Mouse (Mus musculus) midbrain, postnatal 0 days (tissue): ENCODE results near the gene Sdsl. TPM values are rescaled to one million over a fixed set of nuclear protein-coding genes. Genes with fewer than 3 reads are reported as not detected.

Experiments used
- ATAC-seq: fragments of 200-750 bp; cut with Nextera tagmentation; 2 replicates; pipeline ENCODE4 v1.8.0; 2017; ENCODE audit warnings: moderate number of reproducible peaks, mild to moderate bottlenecking, moderate TSS enrichment, moderate library complexity; ENCODE audit not compliant: low FRiP score
- DNase-seq: peaks from one replicate; pipeline ENCODE4 v3.0.0-alpha.2; 2015; ENCODE audit warnings: low spot score
- H3K27ac ChIP-seq: fragments of 300-500 bp; sonication (generic); 2 replicates; pipeline ENCODE4 v1.5.1; 2014; ENCODE audit warnings: low read depth, mild to moderate bottlenecking, low read length, mixed read lengths
- H3K27me3 ChIP-seq: fragments of 300-500 bp; sonication (generic); 2 replicates; pipeline ENCODE4 v1.6.1; 2014; ENCODE audit warnings: low read length, control low read depth, mixed read lengths; ENCODE audit not compliant: insufficient read depth
- H3K36me3 ChIP-seq: fragments of 300-500 bp; sonication (generic); 2 replicates; pipeline ENCODE4 v1.6.1; 2014; ENCODE audit warnings: low read length, control low read depth, mixed read lengths; ENCODE audit not compliant: insufficient read depth
- H3K4me1 ChIP-seq: fragments of 300-500 bp; sonication (generic); 2 replicates; pipeline ENCODE4 v1.6.1; 2014; ENCODE audit warnings: mild to moderate bottlenecking, control low read depth, antibody characterized with exemption, low read length, mixed read lengths; ENCODE audit not compliant: insufficient read depth
- H3K4me2 ChIP-seq: fragments of 300-500 bp; sonication (generic); 2 replicates; pipeline ENCODE4 v1.6.1; 2014; ENCODE audit warnings: low read depth, mild to moderate bottlenecking, low read length, mixed read lengths; ENCODE audit not compliant: poor library complexity, severe bottlenecking
- H3K4me3 ChIP-seq: fragments of 300-500 bp; sonication (generic); 2 replicates; pipeline ENCODE4 v1.5.1; 2014; ENCODE audit warnings: low read depth, mild to moderate bottlenecking, low read length, moderate library complexity
- H3K9ac ChIP-seq: fragments of 300-500 bp; sonication (generic); replicated peaks from 2 replicates; pipeline ENCODE4 v1.6.1; 2014; ENCODE audit warnings: mild to moderate bottlenecking, low read length, moderate library complexity, mixed read lengths; ENCODE audit not compliant: poor library complexity, severe bottlenecking
- H3K9me3 ChIP-seq: fragments of 300-500 bp; sonication (generic); 2 replicates; pipeline ENCODE4 v1.6.1; 2016; ENCODE audit warnings: low read length, control low read depth
- CTCF ChIP-seq: IDR thresholded peaks from 2 replicates; pipeline ENCODE4 v1.5.1; 2016; ENCODE audit warnings: antibody characterized with exemption, mild to moderate bottlenecking
- WGBS: fragments of 180-500 bp; shearing (Covaris S2); extraction: QIAGEN DNeasy Blood & Tissue Kit; methylation state at CpG from one replicate; pipeline ENCODE4 v1.1.7; 2014; 5-methylcytosine and 5-hydroxymethylcytosine counted together
- polyA plus RNA-seq: library from polyadenylated mRNA; unstranded; fragments of >200 nt; fragmentation: Nextera tagmentation; extraction: Ambion mirVana; gene quantifications from 2 replicates; pipeline ENCODE4 v1.2.1, GENCODE M21; 2015
- total RNA-seq: library from RNA; depleted of rRNA; stranded (reverse); fragments of >200 nt; gene quantifications from 2 replicates; pipeline ENCODE4 v1.2.3, GENCODE M21; 2014

The Sdsl gene
- total and polyA plus RNA-seq, 2 experiments from 2014 or later = 4.4 to 6.0 TPM

DNA sequence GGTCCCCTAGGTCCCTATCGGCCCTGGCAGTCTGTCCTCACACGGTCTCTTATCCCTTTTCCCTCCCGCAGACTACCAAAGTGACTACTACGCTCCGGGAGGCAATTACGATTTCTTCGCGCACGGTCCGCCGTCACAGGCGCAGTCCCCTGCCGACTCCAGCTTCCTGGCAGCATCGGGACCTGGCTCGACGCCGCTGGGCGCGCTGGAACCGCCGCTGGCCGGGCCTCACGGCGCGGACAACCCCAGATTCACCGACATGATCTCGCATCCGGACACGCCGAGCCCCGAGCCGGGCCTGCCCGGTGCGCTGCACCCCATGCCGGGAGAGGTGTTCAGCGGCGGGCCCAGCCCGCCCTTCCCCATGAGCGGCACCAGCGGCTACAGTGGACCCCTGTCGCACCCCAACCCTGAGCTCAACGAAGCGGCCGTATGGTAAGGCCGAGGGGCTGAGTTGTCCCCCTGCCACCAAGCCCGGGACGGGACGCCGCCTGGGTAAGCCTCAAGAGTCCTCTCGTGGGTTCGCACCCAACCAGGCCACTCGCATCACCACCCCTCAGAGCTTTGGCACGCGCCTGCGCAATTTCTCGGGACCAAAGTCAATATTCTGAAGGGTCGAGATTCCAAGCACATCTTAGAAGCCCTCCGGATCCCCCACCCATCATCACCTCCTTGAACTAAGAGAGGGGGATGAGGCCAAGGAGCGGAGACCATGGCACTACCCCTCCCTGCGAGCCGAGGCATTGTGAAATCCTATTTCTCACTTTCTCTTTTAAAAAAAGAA is 32.5 kb downstream of the Sdsl start:
- Histone ChIP-seq H3K36me3 (no peaks in the 10 kb centered on the region), H3K9me3 (no peaks in the 10 kb centered on the region), H3K9ac (peak overlapping the region; percentile 73), H3K4me3 (peak overlapping the region; percentile 37), H3K27ac (peak overlapping the region; percentile 80), H3K4me2 (peak overlapping the region; percentile 54), H3K27me3 (peaks cover 13% of the 10 kb centered on the region), H3K4me1 (no peaks in the 10 kb centered on the region; the same call in 1 of the 2 replicates)
- 5% methylated on average over 61 of the region's 61 CpGs for WGBS
- ATAC-seq (no peak), DNase-seq (no peak)
- no peak for TF ChIP-seq CTCF

DNA sequence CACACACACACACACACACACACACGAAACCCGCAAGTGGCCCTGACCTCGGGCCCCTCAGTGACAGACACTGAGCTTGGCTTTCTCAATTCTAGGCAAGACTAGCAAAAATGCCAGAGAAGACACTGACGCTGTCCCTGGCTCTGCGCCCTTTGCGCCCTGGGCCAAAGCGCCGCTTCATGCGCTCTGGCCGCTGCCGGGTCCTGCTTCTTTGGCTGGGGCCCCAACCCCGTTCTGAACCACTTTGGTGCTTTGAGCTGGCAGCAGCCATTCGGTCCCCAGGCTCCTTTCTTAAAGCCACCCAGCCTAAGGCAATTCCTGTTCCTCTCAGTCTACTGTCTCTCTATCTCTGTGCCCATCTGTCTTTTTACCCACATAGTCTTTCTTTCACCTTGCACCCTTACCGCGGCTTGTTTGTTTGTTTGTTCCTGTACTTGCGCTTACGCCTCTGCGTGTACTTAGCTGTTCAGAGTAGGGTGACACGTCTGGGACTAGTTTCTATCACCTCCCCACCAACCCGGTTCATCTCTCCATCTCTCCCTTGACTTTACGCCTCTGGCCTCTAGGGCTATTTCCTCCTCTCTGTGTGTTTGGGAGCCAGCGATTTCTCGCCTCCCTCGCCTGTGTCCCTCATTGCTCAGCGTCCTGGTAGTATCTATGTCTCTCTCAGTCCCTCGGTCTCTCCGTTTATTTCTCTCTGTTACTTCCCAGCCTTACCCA is 33.5 kb downstream of the Sdsl start:
- Histone ChIP-seq H3K27ac (peak overlapping the region; percentile 80), H3K4me3 (peak overlapping the region; percentile 37), H3K9ac (peak overlapping the region; percentile 73), H3K9me3 (no peaks in the 10 kb centered on the region), H3K4me2 (peak overlapping the region; percentile 54), H3K4me1 (no peaks in the 10 kb centered on the region; the same call in 1 of the 2 replicates), H3K27me3 (peaks cover 21% of the 10 kb centered on the region), H3K36me3 (no peaks in the 10 kb centered on the region)
- DNase-seq = peak; percentile 65
- 6% methylated on average over 26 of the region's 27 CpGs for WGBS
- ATAC-seq = no peak
- TF ChIP-seq CTCF = peak; percentile 6; the same call in 1 of the 2 replicates

DNA sequence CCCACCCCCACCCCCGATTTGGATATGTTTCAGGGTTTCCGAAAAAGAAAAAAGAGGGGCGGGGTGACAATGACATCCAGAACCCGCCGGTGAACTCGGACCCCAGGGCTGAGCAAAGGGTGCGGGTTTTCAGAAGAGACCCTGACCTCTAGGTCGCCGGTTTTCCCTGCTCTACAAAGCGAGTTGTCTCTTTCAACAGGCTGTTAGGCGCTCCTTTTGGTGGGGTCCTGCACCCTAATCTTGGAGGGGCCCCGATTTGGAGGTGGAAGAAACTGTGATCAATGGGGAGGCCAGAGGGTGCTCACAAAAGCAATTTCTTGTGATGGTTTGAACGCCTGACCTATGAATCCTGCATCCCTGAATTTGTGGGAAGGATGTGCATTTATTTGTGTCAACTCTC is 34.1 kb downstream of the Sdsl start:
- no peak for DNase-seq
- peak overlapping the region; percentile 37 for H3K4me3 ChIP-seq
- no peaks in the 10 kb centered on the region for H3K36me3 ChIP-seq
- no peak for ATAC-seq
- H3K4me1 ChIP-seq = no peaks in the 10 kb centered on the region; the same call in 1 of the 2 replicates
- H3K27ac ChIP-seq = peak overlapping the region; percentile 80
- peaks cover 28% of the 10 kb centered on the region for H3K27me3 ChIP-seq
- no peaks in the 10 kb centered on the region for H3K9me3 ChIP-seq
- H3K4me2 ChIP-seq = peak overlapping the region; percentile 54
- TF ChIP-seq CTCF = no peak
- WGBS = 6% methylated on average over 13 of the region's 13 CpGs
- peak overlapping the region; percentile 73 for H3K9ac ChIP-seq

DNA sequence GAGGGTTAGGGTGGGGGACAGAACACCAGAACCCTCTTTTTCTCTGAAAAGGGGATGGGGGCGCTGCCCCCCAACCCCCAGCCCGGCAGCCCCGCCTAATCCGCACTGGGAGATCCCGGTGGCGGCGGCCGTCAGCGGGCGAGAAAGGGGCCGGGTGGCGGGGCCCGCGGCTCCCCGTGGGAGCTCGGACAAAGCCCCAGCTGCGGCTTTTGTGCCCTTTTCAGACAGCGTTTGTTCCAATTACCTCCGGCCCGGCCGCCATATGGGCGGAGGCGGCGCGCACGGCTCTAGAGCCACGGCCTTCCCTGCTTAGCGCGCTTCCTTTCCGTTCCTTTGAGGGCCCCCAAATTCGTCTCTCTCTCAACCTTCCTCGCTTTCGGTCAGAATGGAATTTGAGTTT is 34.6 kb downstream of the Sdsl start:
- Histone ChIP-seq H3K36me3 (no peaks in the 10 kb centered on the region), H3K27ac (peak overlapping the region; percentile 80), H3K4me3 (peak overlapping the region; percentile 37), H3K4me2 (peak overlapping the region; percentile 54), H3K4me1 (no peaks in the 10 kb centered on the region; the same call in 1 of the 2 replicates), H3K9me3 (no peaks in the 10 kb centered on the region), H3K9ac (peak overlapping the region; percentile 73), H3K27me3 (peaks cover 30% of the 10 kb centered on the region)
- WGBS = 0% methylated on average over 32 of the region's 33 CpGs
- no peak for ATAC-seq
- no peak for TF ChIP-seq CTCF
- DNase-seq = no peak

DNA sequence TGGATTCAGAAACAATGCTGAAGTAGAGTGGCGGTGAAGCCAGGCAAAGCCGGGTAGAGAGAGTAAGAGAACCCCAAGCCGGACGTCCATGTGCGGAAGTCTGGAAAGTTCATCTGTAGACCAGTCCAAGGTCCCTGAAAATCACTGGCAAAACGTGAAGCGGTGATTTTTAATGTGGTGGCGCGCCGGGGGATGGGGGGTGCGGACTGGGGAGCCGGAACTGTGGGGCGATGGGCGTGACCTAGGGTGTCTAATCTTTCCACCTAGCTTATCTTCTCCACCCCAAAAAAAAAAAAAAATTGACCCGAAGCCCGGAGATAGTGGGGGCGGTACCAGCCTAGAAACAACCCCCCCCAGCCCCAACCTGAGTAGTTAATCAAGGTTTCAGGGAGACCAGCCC is 35.1 kb downstream of the Sdsl start:
- Histone ChIP-seq H3K9me3 (no peaks in the 10 kb centered on the region), H3K4me1 (no peaks in the 10 kb centered on the region; the same call in 1 of the 2 replicates), H3K36me3 (no peaks in the 10 kb centered on the region), H3K9ac (peak overlapping the region; percentile 73), H3K4me2 (peak overlapping the region; percentile 54), H3K27ac (peak overlapping the region; percentile 80), H3K27me3 (peaks cover 30% of the 10 kb centered on the region), H3K4me3 (peak overlapping the region; percentile 37)
- DNase-seq (no peak), ATAC-seq (no peak)
- WGBS = 2% methylated on average over 17 of the region's 17 CpGs
- no peak for TF ChIP-seq CTCF
